Mouse (Mus musculus): ENCODE data around the gene Arfip2.

DNA sequence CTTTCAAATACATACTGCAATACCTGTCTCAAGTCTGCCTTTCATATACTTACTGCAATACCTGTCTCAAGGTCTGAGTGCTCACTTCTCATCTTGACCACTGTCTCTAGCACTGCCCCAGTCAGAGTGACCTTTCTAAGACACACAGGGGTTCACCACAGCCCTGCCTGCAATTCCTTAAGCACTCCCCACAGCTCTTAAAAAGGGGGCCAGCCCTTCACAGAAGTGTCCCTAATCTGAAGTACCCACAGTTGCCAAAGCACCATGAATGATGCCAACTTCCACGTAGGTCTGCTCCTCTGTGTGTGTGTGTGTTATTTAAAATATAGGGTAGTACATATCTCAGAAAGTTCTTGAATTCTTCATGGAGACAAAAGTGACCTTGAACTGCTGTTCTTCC, 28.4 kb downstream of the Arfip2 start:
- TF ChIP-seq CTCF (IDR thresholded peaks at IDR 0.05; ENCODE audit: low read depth, low read length), result no peak
- no peak for TF ChIP-seq POLR2A (IDR thresholded peaks at IDR 0.05; ENCODE audit: extremely low read depth, insufficient read depth, low read length)
